Comparison of ENCODE assay signal across 8 mouse cellular contexts in genomic region chr5:142909576-142910278, GRCm38 (mm10). TPM values are rescaled to one million over a fixed set of nuclear protein-coding genes. Genes with fewer than 3 reads are reported as not detected.
A peak's percentile ranks its signal among the peaks of the same experiment; 100 is the strongest.
DNase-seq lines count a peak whose midpoint lies in the region; ATAC-seq and TF ChIP-seq lines count a peak whose summit lies in the region.

No protein-coding gene starts in this region.

- H3K4me3 ChIP-seq in embryonic fibroblast, embryonic 13.5 days (ENCODE audit: insufficient read depth, low read length): no peak overlapping the region
- H3K4me3 ChIP-seq in hindbrain, embryonic 16.5 days (ENCODE audit: low read length): no peak overlapping the region
- peak overlapping the region; percentile 6; the same call in 1 of the 2 replicates for H3K4me3 ChIP-seq in liver, embryonic 11.5 days (ENCODE audit: low read depth, low read length)

- H3K36me3 ChIP-seq in hindbrain, embryonic 16.5 days (ENCODE audit: control insufficient read depth, insufficient read depth, low read length): peaks cover 5% of the 10 kb centered on the region; the same call in 1 of the 2 replicates
- peaks cover 8% of the 10 kb centered on the region for H3K36me3 ChIP-seq in liver, embryonic 11.5 days (ENCODE audit: control insufficient read depth, insufficient read depth, low read length)

- H3K9me3 ChIP-seq in hindbrain, embryonic 16.5 days (ENCODE audit: control insufficient read depth, low read length): no peaks in the 10 kb centered on the region
- H3K9me3 ChIP-seq in liver, embryonic 11.5 days (ENCODE audit: control insufficient read depth, low read length): no peaks in the 10 kb centered on the region

- H3K4me2 ChIP-seq in hindbrain, embryonic 16.5 days (ENCODE audit: low read length): no peak overlapping the region
- peak overlapping the region; percentile 91 for H3K4me2 ChIP-seq in liver, embryonic 11.5 days

- peaks cover 17% of the 10 kb centered on the region for H3K4me1 ChIP-seq in embryonic fibroblast, embryonic 13.5 days (ENCODE audit: control insufficient read depth, insufficient read depth, low read length)
- peaks cover 21% of the 10 kb centered on the region for H3K4me1 ChIP-seq in hindbrain, embryonic 16.5 days (ENCODE audit: control insufficient read depth, insufficient read depth, low read depth, low read length)
- H3K4me1 ChIP-seq in liver, embryonic 11.5 days (replicated peaks; ENCODE audit: control insufficient read depth, insufficient read depth, low read length): peaks cover 45% of the 10 kb centered on the region

- DNase-seq in urinary bladder, postnatal 14 days (ENCODE audit: low spot score): peak; percentile 39
- DNase-seq in urinary bladder, adult 18-20 months (ENCODE audit: low spot score in 2 of 2): no peak
- DNase-seq in liver, embryonic 11.5 days (ENCODE audit: low spot score): peak; percentile 42
- peak; percentile 27 for DNase-seq in neural tube, embryonic 10.5 days (ENCODE audit: extremely low spot score, low spot score)
- DNase-seq in right cerebral cortex, postnatal 4 days: no peak

- no peaks in the 10 kb centered on the region for H3K27me3 ChIP-seq in hindbrain, embryonic 16.5 days (replicated peaks; ENCODE audit: control insufficient read depth, insufficient read depth, low read length)
- H3K27me3 ChIP-seq in liver, embryonic 11.5 days (replicated peaks; ENCODE audit: control insufficient read depth, insufficient read depth, low read length): no peaks in the 10 kb centered on the region

- TF ChIP-seq POLR2A in embryonic fibroblast, embryonic 13.5 days (IDR thresholded peaks at IDR 0.05; ENCODE audit: low read depth, low read length): no peak

- TF ChIP-seq CTCF in embryonic fibroblast, embryonic 13.5 days (IDR thresholded peaks at IDR 0.05; ENCODE audit: borderline replicate concordance, insufficient read depth, low read length): no peak

- H3K9ac ChIP-seq in hindbrain, embryonic 16.5 days (ENCODE audit: low read depth, low read length): no peak overlapping the region
- peak overlapping the region; percentile 61 for H3K9ac ChIP-seq in liver, embryonic 11.5 days (ENCODE audit: low read depth, low read length)

- H3K27ac ChIP-seq in embryonic fibroblast, embryonic 13.5 days (ENCODE audit: insufficient read depth, low read length): peak overlapping the region; percentile 69
- peak overlapping the region; percentile 61; the same call in 1 of the 2 replicates for H3K27ac ChIP-seq in hindbrain, embryonic 16.5 days (ENCODE audit: low read depth, low read length)
- peak overlapping the region; percentile 92 for H3K27ac ChIP-seq in liver, embryonic 11.5 days (ENCODE audit: low read depth, low read length)

- no peak for ATAC-seq in hindbrain, embryonic 16.5 days
- ATAC-seq in liver, embryonic 11.5 days (replicated peaks; ENCODE audit: low FRiP score): no peak
- no peak for ATAC-seq in erythroid progenitor cell, adult 5-6 weeks (replicated peaks; ENCODE audit: low FRiP score, poor library complexity, severe bottlenecking)

- 54% methylated on average over 8 of the region's 8 CpGs for WGBS in hindbrain, embryonic 16.5 days
- WGBS in liver, embryonic 11.5 days: 32% methylated on average over 8 of the region's 8 CpGs

RNA-seq across cellular contexts. Expression of gene Actb, which starts 3.2 kb away (rescaled TPM):
- 7,994 and 9,776 TPM in 2 replicates for polyA plus RNA-seq in embryonic fibroblast, embryonic 13.5 days (2011; ENCODE audit: insufficient read length, low read depth, missing spikeins)
- 11,512 and 13,219 TPM in 2 replicates for polyA plus RNA-seq in hindbrain, embryonic 16.5 days (2015; fragmentation: Nextera tagmentation; extraction: Ambion mirVana)
- polyA plus RNA-seq in liver, embryonic 11.5 days (2014; fragmentation: Nextera tagmentation; extraction: Ambion mirVana): 11,958 and 12,749 TPM in 2 replicates
- 4,902 and 5,552 TPM in 2 replicates for total RNA-seq in erythroid progenitor cell, adult 5-6 weeks (2015; ENCODE audit: low replicate concordance)
- total RNA-seq in erythroid progenitor cell, adult 5-6 weeks (2017; ENCODE audit: low replicate concordance): 1,509 and 1,723 TPM in 2 replicates

RNA-seq across cellular contexts. Expression of gene Fbxl18, which starts 14.5 kb away (rescaled TPM):
- polyA plus RNA-seq in embryonic fibroblast, embryonic 13.5 days (2011; ENCODE audit: insufficient read length, low read depth, missing spikeins): 8.7 and 8.8 TPM in 2 replicates
- 29.7 and 32.9 TPM in 2 replicates for polyA plus RNA-seq in hindbrain, embryonic 16.5 days (2015; fragmentation: Nextera tagmentation; extraction: Ambion mirVana)
- 6.7 TPM in 2 replicates for polyA plus RNA-seq in liver, embryonic 11.5 days (2014; fragmentation: Nextera tagmentation; extraction: Ambion mirVana)
- total RNA-seq in erythroid progenitor cell, adult 5-6 weeks (2015; ENCODE audit: low replicate concordance): 0.42 and 4.0 TPM in 2 replicates
- total RNA-seq in erythroid progenitor cell, adult 5-6 weeks (2017; ENCODE audit: low replicate concordance): 2.4 and 2.7 TPM in 2 replicates

RNA-seq across cellular contexts. Expression of gene Fscn1, which starts 50.4 kb away (rescaled TPM):
- 323 and 406 TPM in 2 replicates for polyA plus RNA-seq in embryonic fibroblast, embryonic 13.5 days (2011; ENCODE audit: insufficient read length, low read depth, missing spikeins)
- polyA plus RNA-seq in hindbrain, embryonic 16.5 days (2015; fragmentation: Nextera tagmentation; extraction: Ambion mirVana): 478 and 522 TPM in 2 replicates
- polyA plus RNA-seq in liver, embryonic 11.5 days (2014; fragmentation: Nextera tagmentation; extraction: Ambion mirVana): 142 and 148 TPM in 2 replicates
- 0.84 TPM in 1 of 2 replicates, not detected in the other for total RNA-seq in erythroid progenitor cell, adult 5-6 weeks (2015; ENCODE audit: low replicate concordance)
- 5.1 TPM in 1 of 2 replicates, not detected in the other for total RNA-seq in erythroid progenitor cell, adult 5-6 weeks (2017; ENCODE audit: low replicate concordance)

Comparison
In these comparisons a context has a peak if more than half of its experiments do, and no peak if none do; other contexts are left out.
1. DNase-seq: peak in urinary bladder, postnatal 14 days (single experiment), liver, embryonic 11.5 days (single experiment) and neural tube, embryonic 10.5 days (single experiment); none in urinary bladder, adult 18-20 months (0 of 2) and right cerebral cortex, postnatal 4 days (single experiment).
2. Peak in every context shown above with its lines, with median percentiles within 50 percentile points of each other: H3K27ac ChIP-seq.